Mouse (Mus musculus): ENCODE results near the gene Frat2.

Gene Frat2

GRCm38 (mm10) chr19:41818749-41819148 lies 29.2 kb downstream of the Frat2 start:
- no peak for DNase-seq (ENCODE audit: low spot score in 2 of 2)

GRCm38 (mm10) chr19:41817325-41817724 lies 30.6 kb downstream of the Frat2 start:
- DNase-seq (ENCODE audit: low spot score in 2 of 2) = no peak

GRCm38 (mm10) chr19:41816915-41817314 lies 31.0 kb downstream of the Frat2 start:
- no peak for DNase-seq (ENCODE audit: low spot score in 2 of 2)

- DNase-seq (ENCODE audit: low spot score in 2 of 2) = no peak
Measured at GRCm38 (mm10) chr19:41816410-41816809, 31.5 kb downstream of the Frat2 start.

GRCm38 (mm10) chr19:41813374-41813773 lies 34.6 kb downstream of the Frat2 start:
- no peak for DNase-seq (ENCODE audit: low spot score in 2 of 2)

- no peak for DNase-seq (ENCODE audit: low spot score in 2 of 2)
Measured at GRCm38 (mm10) chr19:41812525-41812924, 35.4 kb downstream of the Frat2 start.

GRCm38 (mm10) chr19:41810074-41810473 lies 37.9 kb downstream of the Frat2 start:
- DNase-seq (ENCODE audit: low spot score in 2 of 2) = no peak

- no peak for DNase-seq (ENCODE audit: low spot score in 2 of 2)
Measured at GRCm38 (mm10) chr19:41808104-41808634, 39.8 kb downstream of the Frat2 start.

GRCm38 (mm10) chr19:41807497-41807896 lies 40.4 kb downstream of the Frat2 start:
- DNase-seq (ENCODE audit: low spot score in 2 of 2) = no peak

- DNase-seq (ENCODE audit: low spot score in 2 of 2) = no peak
Measured at GRCm38 (mm10) chr19:41805831-41806230, 42.1 kb downstream of the Frat2 start.

- DNase-seq (ENCODE audit: low spot score in 2 of 2) = no peak
Measured at GRCm38 (mm10) chr19:41803322-41803721, 44.6 kb downstream of the Frat2 start.

GRCm38 (mm10) chr19:41801742-41802369 lies 46.1 kb downstream of the Frat2 start, which contains the start of gene Arhgap19:
TSS of gene Arhgap19 (minus strand) at chr19:41802047.
- peak; percentile 84 to 95 for DNase-seq (ENCODE audit: low spot score in 2 of 2)

- no peak for DNase-seq (ENCODE audit: low spot score in 2 of 2)
Measured at GRCm38 (mm10) chr19:41800986-41801741, 46.8 kb downstream of the Frat2 start.

GRCm38 (mm10) chr19:41800451-41800850 lies 47.5 kb downstream of the Frat2 start:
- no peak for DNase-seq (ENCODE audit: low spot score in 2 of 2)

- DNase-seq (ENCODE audit: low spot score in 2 of 2) = no peak
Measured at GRCm38 (mm10) chr19:41797536-41797935, 50.4 kb downstream of the Frat2 start.

GRCm38 (mm10) chr19:41796789-41797327 lies 51.1 kb downstream of the Frat2 start:
- DNase-seq (ENCODE audit: low spot score in 2 of 2) = no peak

GRCm38 (mm10) chr19:41796148-41796760 lies 51.7 kb downstream of the Frat2 start:
- no peak for DNase-seq (ENCODE audit: low spot score in 2 of 2)
